Mouse (Mus musculus) effector memory CD4-positive, alpha-beta T cell, adult 5 months (primary cell): ENCODE measurements around the gene Speer2. TPM values are rescaled to one million over a fixed set of nuclear protein-coding genes. Genes with fewer than 3 reads are reported as not detected.

Experiments used
- polyA plus RNA-seq: library from polyadenylated mRNA; unstranded; fragments of 100-300 nt; shearing (Covaris generic); gene quantifications from one replicate; pipeline ENCODE4 v1.2.1, GENCODE M21; 2017

Gene Speer2
- not detected for polyA plus RNA-seq

DNA sequence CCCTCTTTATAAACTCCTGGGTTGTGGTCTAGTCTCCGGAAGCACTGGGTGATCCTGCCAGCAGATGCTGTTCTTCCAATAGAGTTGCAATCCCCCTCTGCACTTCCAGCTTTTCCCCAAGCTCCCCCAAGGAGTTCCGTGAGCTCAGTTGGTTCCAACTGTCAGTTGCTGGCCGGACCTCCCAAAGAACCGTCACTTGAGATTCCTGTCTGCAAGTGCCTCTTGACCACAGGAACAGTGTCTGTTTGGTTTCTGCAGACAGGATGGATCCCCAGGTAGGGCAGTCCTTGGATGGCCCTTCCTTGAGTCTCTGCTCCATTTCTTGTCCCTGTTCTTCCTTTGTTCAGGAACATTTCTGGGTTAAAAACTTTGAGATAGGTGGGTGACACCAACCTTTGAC lies at the start of gene Speer2:
Speer2 (minus strand) TSS at position 101 of the 400 bp plus-strand sequence.

